Mouse (Mus musculus): ENCODE results near the gene Vmn1r225.
"Not testable (repeated sequence)": the region's sequence is repeated elsewhere in the genome, so short reads cannot be mapped to it uniquely, and the experiment has no call there.

Vmn1r225 gene

GRCm38 (mm10) chr17:20497858-20498257 is at the start of gene Vmn1r225:
Gene Vmn1r225 (plus strand): TSS chr17:20498158.
- in situ Hi-C loops (cut with MboI, MseI) = no loop called here

- in situ Hi-C loops (cut with MboI, MseI) = no loop called here
Measured at GRCm38 (mm10) chr17:20473311-20473710, 24.6 kb upstream of the Vmn1r225 start.

GRCm38 (mm10) chr17:20481231-20481630 is 16.7 kb upstream of the Vmn1r225 start, which contains the start of gene Vmn2r108:
Gene Vmn2r108 (minus strand): TSS chr17:20481331.
- in situ Hi-C loops (cut with MboI, MseI) = no loop called here

- in situ Hi-C loops (cut with MboI, MseI) = not testable (repeated sequence)
Measured at GRCm38 (mm10) chr17:20508247-20508646, 10.3 kb downstream of the Vmn1r225 start.

Measured in regulatory T cell (primary cell).